Mouse (Mus musculus): ENCODE measurements around the gene Rbm48. TPM values are rescaled to one million over a fixed set of nuclear protein-coding genes. Genes with fewer than 3 reads are reported as not detected.

Gene Rbm48
- polyA plus RNA-seq, 1 experiment = 2.9 TPM

GRCm38 (mm10) chr5:3579066-3579465, 17.3 kb downstream of the Rbm48 start:
- Histone ChIP-seq H3K79me2 (ENCODE audit: control insufficient read depth, insufficient read depth) (no peaks in the 10 kb centered on the region), H3K79me3 (ENCODE audit: low read depth) (no peaks in the 10 kb centered on the region), H3ac (ENCODE audit: control insufficient read depth, insufficient read length, low read depth) (no peak overlapping the region), H3K36me3 (ENCODE audit: control insufficient read depth, insufficient read depth) (peaks cover 94% of the 10 kb centered on the region), H3K4me3 (ENCODE audit: insufficient read depth, poor library complexity, severe bottlenecking) (no peak overlapping the region), H3K27me3 (ENCODE audit: control insufficient read depth, insufficient read depth, insufficient read length) (no peaks in the 10 kb centered on the region)
- no peak for TF ChIP-seq FOSL1 (IDR thresholded peaks at IDR 0.05; ENCODE audit: insufficient read depth, low read length, poor library complexity, severe bottlenecking)
- TF ChIP-seq USF1 (IDR thresholded peaks at IDR 0.05; ENCODE audit: low read depth) = no peak
- no peak for TF ChIP-seq MAX (IDR thresholded peaks at IDR 0.05)
- no peak for TF ChIP-seq CEBPB (IDR thresholded peaks at IDR 0.05; ENCODE audit: low read depth)
- TF ChIP-seq MYOG (IDR thresholded peaks at IDR 0.05; ENCODE audit: control insufficient read depth, extremely low read depth, insufficient read length) = no peak
- no peak for TF ChIP-seq MYOD1 (IDR thresholded peaks at IDR 0.05; ENCODE audit: control insufficient read depth, insufficient read length, low read depth)
- TF ChIP-seq CTCF (IDR thresholded peaks at IDR 0.05; ENCODE audit: control insufficient read depth, insufficient read depth, insufficient read length) = no peak

- peaks cover 94% of the 10 kb centered on the region for H3K36me3 ChIP-seq (ENCODE audit: control insufficient read depth, insufficient read depth)
- H3K4me3 ChIP-seq (ENCODE audit: insufficient read depth, poor library complexity, severe bottlenecking) = no peak overlapping the region
- TF ChIP-seq CTCF (IDR thresholded peaks at IDR 0.05; ENCODE audit: control insufficient read depth, insufficient read depth, insufficient read length) = no peak
- TF ChIP-seq FOSL1 (IDR thresholded peaks at IDR 0.05; ENCODE audit: insufficient read depth, low read length, poor library complexity, severe bottlenecking) = no peak
- TF ChIP-seq MAX (IDR thresholded peaks at IDR 0.05) = no peak
- no peak for TF ChIP-seq MYOD1 (IDR thresholded peaks at IDR 0.05; ENCODE audit: control insufficient read depth, insufficient read length, low read depth)
- TF ChIP-seq MYOG (IDR thresholded peaks at IDR 0.05; ENCODE audit: control insufficient read depth, extremely low read depth, insufficient read length) = no peak
- TF ChIP-seq CEBPB (IDR thresholded peaks at IDR 0.05; ENCODE audit: low read depth) = no peak
- TF ChIP-seq USF1 (IDR thresholded peaks at IDR 0.05; ENCODE audit: low read depth) = no peak
- H3ac ChIP-seq (ENCODE audit: control insufficient read depth, insufficient read length, low read depth) = no peak overlapping the region
- no peaks in the 10 kb centered on the region for H3K79me3 ChIP-seq (ENCODE audit: low read depth)
- H3K27me3 ChIP-seq (ENCODE audit: control insufficient read depth, insufficient read depth, insufficient read length) = no peaks in the 10 kb centered on the region
- H3K79me2 ChIP-seq (ENCODE audit: control insufficient read depth, insufficient read depth) = no peaks in the 10 kb centered on the region
Measured at GRCm38 (mm10) chr5:3577939-3578338, 18.4 kb downstream of the Rbm48 start.

GRCm38 (mm10) chr5:3574825-3575224, 21.6 kb downstream of the Rbm48 start:
- Histone ChIP-seq H3K36me3 (ENCODE audit: control insufficient read depth, insufficient read depth) (peaks cover 95% of the 10 kb centered on the region), H3ac (ENCODE audit: control insufficient read depth, insufficient read length, low read depth) (no peak overlapping the region), H3K79me3 (ENCODE audit: low read depth) (no peaks in the 10 kb centered on the region), H3K79me2 (ENCODE audit: control insufficient read depth, insufficient read depth) (no peaks in the 10 kb centered on the region), H3K27me3 (ENCODE audit: control insufficient read depth, insufficient read depth, insufficient read length) (no peaks in the 10 kb centered on the region), H3K4me3 (ENCODE audit: insufficient read depth, poor library complexity, severe bottlenecking) (no peak overlapping the region)
- TF ChIP-seq USF1 (IDR thresholded peaks at IDR 0.05; ENCODE audit: low read depth) = no peak
- TF ChIP-seq CTCF (IDR thresholded peaks at IDR 0.05; ENCODE audit: control insufficient read depth, insufficient read depth, insufficient read length) = no peak
- no peak for TF ChIP-seq MYOD1 (IDR thresholded peaks at IDR 0.05; ENCODE audit: control insufficient read depth, insufficient read length, low read depth)
- TF ChIP-seq MYOG (IDR thresholded peaks at IDR 0.05; ENCODE audit: control insufficient read depth, extremely low read depth, insufficient read length) = no peak
- TF ChIP-seq FOSL1 (IDR thresholded peaks at IDR 0.05; ENCODE audit: insufficient read depth, low read length, poor library complexity, severe bottlenecking) = no peak
- no peak for TF ChIP-seq MAX (IDR thresholded peaks at IDR 0.05)
- TF ChIP-seq CEBPB (IDR thresholded peaks at IDR 0.05; ENCODE audit: low read depth) = no peak

- Histone ChIP-seq H3K4me3 (ENCODE audit: insufficient read depth, poor library complexity, severe bottlenecking) (no peak within 1 kb of the TSS), H3ac (ENCODE audit: control insufficient read depth, insufficient read length, low read depth) (no peak within 1 kb of the TSS), H3K27me3 (ENCODE audit: control insufficient read depth, insufficient read depth, insufficient read length) (no peaks in the 10 kb centered on the region), H3K79me3 (ENCODE audit: low read depth) (no peaks in the 10 kb centered on the region), H3K36me3 (ENCODE audit: control insufficient read depth, insufficient read depth) (peaks cover 93% of the 10 kb centered on the region), H3K79me2 (ENCODE audit: control insufficient read depth, insufficient read depth) (no peaks in the 10 kb centered on the region)
- TF ChIP-seq MYOD1 (IDR thresholded peaks at IDR 0.05; ENCODE audit: control insufficient read depth, insufficient read length, low read depth) (no peak), CEBPB (IDR thresholded peaks at IDR 0.05; ENCODE audit: low read depth) (no peak), USF1 (IDR thresholded peaks at IDR 0.05; ENCODE audit: low read depth) (no peak), MYOG (IDR thresholded peaks at IDR 0.05; ENCODE audit: control insufficient read depth, extremely low read depth, insufficient read length) (no peak), CTCF (IDR thresholded peaks at IDR 0.05; ENCODE audit: control insufficient read depth, insufficient read depth, insufficient read length) (no peak), MAX (IDR thresholded peaks at IDR 0.05) (no peak), FOSL1 (IDR thresholded peaks at IDR 0.05; ENCODE audit: insufficient read depth, low read length, poor library complexity, severe bottlenecking) (no peak)
Measured at GRCm38 (mm10) chr5:3571266-3571665, 25.1 kb downstream of the Rbm48 start, which contains the start of gene 1700109H08Rik. TSS of gene 1700109H08Rik (plus strand) at chr5:3571566.

GRCm38 (mm10) chr5:3554198-3554597, 42.2 kb downstream of the Rbm48 start:
- Histone ChIP-seq H3K27me3 (ENCODE audit: control insufficient read depth, insufficient read depth, insufficient read length) (no peaks in the 10 kb centered on the region), H3K79me2 (ENCODE audit: control insufficient read depth, insufficient read depth) (peaks cover 82% of the 10 kb centered on the region), H3ac (ENCODE audit: control insufficient read depth, insufficient read length, low read depth) (no peak overlapping the region), H3K4me3 (ENCODE audit: insufficient read depth, poor library complexity, severe bottlenecking) (no peak overlapping the region), H3K36me3 (ENCODE audit: control insufficient read depth, insufficient read depth) (peaks cover 50% of the 10 kb centered on the region), H3K79me3 (ENCODE audit: low read depth) (peaks cover 66% of the 10 kb centered on the region)
- no peak for TF ChIP-seq MYOD1 (IDR thresholded peaks at IDR 0.05; ENCODE audit: control insufficient read depth, insufficient read length, low read depth)
- no peak for TF ChIP-seq MYOG (IDR thresholded peaks at IDR 0.05; ENCODE audit: control insufficient read depth, extremely low read depth, insufficient read length)
- TF ChIP-seq CTCF (IDR thresholded peaks at IDR 0.05; ENCODE audit: control insufficient read depth, insufficient read depth, insufficient read length) = no peak
- no peak for TF ChIP-seq FOSL1 (IDR thresholded peaks at IDR 0.05; ENCODE audit: insufficient read depth, low read length, poor library complexity, severe bottlenecking)

- TF ChIP-seq MAX (IDR thresholded peaks at IDR 0.05) (no peak), MYOD1 (IDR thresholded peaks at IDR 0.05; ENCODE audit: control insufficient read depth, insufficient read length, low read depth) (no peak), MYOG (IDR thresholded peaks at IDR 0.05; ENCODE audit: control insufficient read depth, extremely low read depth, insufficient read length) (no peak), CEBPB (IDR thresholded peaks at IDR 0.05; ENCODE audit: low read depth) (no peak), FOSL1 (IDR thresholded peaks at IDR 0.05; ENCODE audit: insufficient read depth, low read length, poor library complexity, severe bottlenecking) (no peak), CTCF (IDR thresholded peaks at IDR 0.05; ENCODE audit: control insufficient read depth, insufficient read depth, insufficient read length) (no peak), USF1 (IDR thresholded peaks at IDR 0.05; ENCODE audit: low read depth) (no peak)
- Histone ChIP-seq H3K79me3 (ENCODE audit: low read depth) (peaks cover 93% of the 10 kb centered on the region), H3K36me3 (ENCODE audit: control insufficient read depth, insufficient read depth) (peaks cover 30% of the 10 kb centered on the region), H3ac (ENCODE audit: control insufficient read depth, insufficient read length, low read depth) (no peak overlapping the region), H3K79me2 (ENCODE audit: control insufficient read depth, insufficient read depth) (peaks cover 100% of the 10 kb centered on the region), H3K27me3 (ENCODE audit: control insufficient read depth, insufficient read depth, insufficient read length) (no peaks in the 10 kb centered on the region), H3K4me3 (ENCODE audit: insufficient read depth, poor library complexity, severe bottlenecking) (no peak overlapping the region)
Measured at GRCm38 (mm10) chr5:3551481-3551880, 44.9 kb downstream of the Rbm48 start.

Measured in C2C12 (cell line).